Mouse (Mus musculus) heart, embryonic 11.5 days (tissue): ENCODE data around the gene Gpbp1l1. TPM values are rescaled to one million over a fixed set of nuclear protein-coding genes. Genes with fewer than 3 reads are reported as not detected.
A peak's percentile ranks its signal among the peaks of the same experiment; 100 is the strongest.

ENCODE experiments used
- ATAC-seq: fragments of 200-750 bp; cut with Nextera tagmentation; replicated peaks from 2 replicates; pipeline ENCODE4 v1.8.0; 2017; ENCODE audit warnings: moderate library complexity; ENCODE audit not compliant: insufficient number of reproducible peaks, low FRiP score, low TSS enrichment
- H3K27ac ChIP-seq: fragments of 300-500 bp; sonication (generic); 2 replicates; pipeline ENCODE4 v1.5.1; 2014; ENCODE audit warnings: mild to moderate bottlenecking, low read depth, low read length
- H3K27me3 ChIP-seq: fragments of 300-500 bp; sonication (generic); 2 replicates; pipeline ENCODE4 v1.6.1; 2014; ENCODE audit warnings: mild to moderate bottlenecking, low read length, mixed read lengths; ENCODE audit not compliant: control insufficient read depth, insufficient read depth
- H3K36me3 ChIP-seq: fragments of 300-500 bp; sonication (generic); 2 replicates; pipeline ENCODE4 v1.6.1; 2014; ENCODE audit warnings: mild to moderate bottlenecking, low read length, moderate library complexity, mixed read lengths; ENCODE audit not compliant: control insufficient read depth, insufficient read depth
- H3K4me1 ChIP-seq: fragments of 300-500 bp; sonication (generic); 2 replicates; pipeline ENCODE4 v1.6.1; 2014; ENCODE audit warnings: low read length; ENCODE audit not compliant: control insufficient read depth, insufficient read depth
- H3K4me2 ChIP-seq: fragments of 300-500 bp; sonication (generic); 2 replicates; pipeline ENCODE4 v1.6.1; 2014; ENCODE audit warnings: mild to moderate bottlenecking, moderate library complexity
- H3K4me3 ChIP-seq: fragments of 300-500 bp; sonication (generic); 2 replicates; pipeline ENCODE4 v1.5.1; 2014; ENCODE audit warnings: low read depth, low read length
- H3K9ac ChIP-seq: fragments of 300-500 bp; sonication (generic); 2 replicates; pipeline ENCODE4 v1.6.1; 2014; ENCODE audit warnings: mild to moderate bottlenecking, low read depth, low read length, moderate library complexity
- H3K9me3 ChIP-seq: fragments of 300-500 bp; sonication (generic); replicated peaks from 2 replicates; pipeline ENCODE4 v1.6.1; 2016; ENCODE audit warnings: low read length; ENCODE audit not compliant: control insufficient read depth
- WGBS: fragments of 180-500 bp; shearing (Covaris S2); extraction: QIAGEN DNeasy Blood & Tissue Kit; methylation state at CpG from one replicate; pipeline ENCODE4 v1.1.7; 2014; ENCODE audit not compliant: insufficient replicate concordance; 5-methylcytosine and 5-hydroxymethylcytosine counted together
- polyA plus RNA-seq: library from polyadenylated mRNA; unstranded; fragments of >200 nt; fragmentation: Nextera tagmentation; extraction: Ambion mirVana; gene quantifications from 2 replicates; pipeline ENCODE4 v1.2.1, GENCODE M21; 2014

Gene Gpbp1l1
- polyA plus RNA-seq, 1 experiment from 2014 or later: 37.3 TPM

- H3K27ac ChIP-seq: peak overlapping the region; percentile 91
- H3K4me1 ChIP-seq: peaks cover 6% of the 10 kb centered on the region
- WGBS: 2% methylated on average over 15 of the region's 15 CpGs
- peak overlapping the region; percentile 90 for H3K4me2 ChIP-seq
- no peaks in the 10 kb centered on the region for H3K27me3 ChIP-seq
- peak overlapping the region; percentile 70 for H3K4me3 ChIP-seq
- H3K9ac ChIP-seq: peak overlapping the region; percentile 83
- ATAC-seq: no peak
- H3K9me3 ChIP-seq: no peaks in the 10 kb centered on the region
- no peaks in the 10 kb centered on the region for H3K36me3 ChIP-seq
These were observed 859 bp downstream of the Gpbp1l1 start for GRCm38 (mm10) chr4:116558151-116558882.

DNA sequence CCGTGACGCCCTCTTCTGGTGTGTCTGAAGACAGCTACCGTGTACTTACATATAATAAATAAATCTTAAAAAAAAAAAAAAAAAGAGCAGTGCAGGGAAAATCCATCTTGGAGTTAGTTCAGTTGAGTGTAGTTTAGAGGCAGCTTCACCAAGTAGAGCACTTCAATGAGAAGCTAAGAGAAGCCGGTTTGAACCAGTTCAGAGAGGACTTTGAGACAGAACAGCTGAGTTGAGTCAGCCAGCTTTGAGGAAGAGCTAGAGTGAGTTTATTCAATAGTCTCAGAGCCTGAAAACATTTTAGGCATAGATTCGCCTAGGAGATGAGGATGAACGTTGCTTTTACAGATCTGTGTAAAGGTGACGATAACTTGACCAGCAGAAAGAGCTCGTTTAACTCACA lies 38.3 kb downstream of the Gpbp1l1 start:
- no peak for ATAC-seq
- H3K36me3 ChIP-seq: peaks cover 20% of the 10 kb centered on the region
- no peak overlapping the region for H3K9ac ChIP-seq
- H3K4me2 ChIP-seq: no peak overlapping the region
- H3K4me1 ChIP-seq: peaks cover 12% of the 10 kb centered on the region
- no peak overlapping the region for H3K27ac ChIP-seq
- 78% methylated on average over 8 of the region's 8 CpGs for WGBS
- no peaks in the 10 kb centered on the region for H3K27me3 ChIP-seq
- H3K9me3 ChIP-seq: no peaks in the 10 kb centered on the region
- H3K4me3 ChIP-seq: no peak overlapping the region

DNA sequence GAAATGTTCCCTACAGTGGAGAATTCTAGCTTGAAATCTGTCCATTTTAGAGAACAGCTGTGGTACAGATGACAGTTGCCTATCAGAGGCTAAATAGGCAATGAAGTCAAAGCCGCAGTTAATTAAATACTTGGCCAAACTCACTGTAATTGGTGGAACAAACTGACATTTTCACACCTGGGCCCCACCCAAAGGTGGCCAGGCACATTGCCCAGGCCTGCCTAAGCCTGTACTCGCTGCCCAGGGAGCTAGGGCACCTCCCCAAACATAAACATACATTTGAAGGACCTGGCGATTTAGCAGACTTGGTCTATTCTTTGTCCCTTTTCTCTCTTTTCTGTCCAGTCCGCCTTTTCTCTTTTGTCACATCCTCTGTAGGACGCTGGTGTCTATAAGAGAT lies 38.9 kb downstream of the Gpbp1l1 start, which contains the start of gene Ccdc17:
Ccdc17 (plus strand) TSS at position 276 of the 400 bp plus-strand sequence.
- peaks cover 12% of the 10 kb centered on the region for H3K4me1 ChIP-seq
- H3K27ac ChIP-seq: peak within 1 kb of the TSS; percentile 79
- ATAC-seq: no peak
- peak within 1 kb of the TSS; percentile 81 for H3K9ac ChIP-seq
- H3K9me3 ChIP-seq: no peaks in the 10 kb centered on the region
- 29% methylated on average over 5 of the region's 5 CpGs for WGBS
- peaks cover 21% of the 10 kb centered on the region for H3K36me3 ChIP-seq
- peak within 1 kb of the TSS; percentile 77 for H3K4me3 ChIP-seq
- peak within 1 kb of the TSS; percentile 95 for H3K4me2 ChIP-seq
- H3K27me3 ChIP-seq: no peaks in the 10 kb centered on the region

- Histone ChIP-seq H3K27me3 (no peaks in the 10 kb centered on the region), H3K4me2 (peak overlapping the region; percentile 95), H3K9me3 (no peaks in the 10 kb centered on the region), H3K27ac (peak overlapping the region; percentile 79), H3K36me3 (peaks cover 19% of the 10 kb centered on the region), H3K9ac (peak overlapping the region; percentile 81), H3K4me1 (peaks cover 12% of the 10 kb centered on the region), H3K4me3 (peak overlapping the region; percentile 77)
- whole genome bisulfite sequencing: 1% methylated on average over 50 of the region's 50 CpGs
- ATAC-seq: peak; percentile 88
These were observed 39.8 kb downstream of the Gpbp1l1 start for GRCm38 (mm10) chr4:116596978-116597881.

GRCm38 (mm10) chr4:116612621-116613020 lies 55.2 kb downstream of the Gpbp1l1 start:
- H3K9me3 ChIP-seq: no peaks in the 10 kb centered on the region
- H3K4me3 ChIP-seq: no peak overlapping the region
- H3K27ac ChIP-seq: no peak overlapping the region
- WGBS: 93% methylated on average over 2 of the region's 2 CpGs
- H3K4me1 ChIP-seq: no peaks in the 10 kb centered on the region
- H3K36me3 ChIP-seq: peaks cover 40% of the 10 kb centered on the region
- no peak for ATAC-seq
- no peaks in the 10 kb centered on the region for H3K27me3 ChIP-seq
- H3K9ac ChIP-seq: no peak overlapping the region
- no peak overlapping the region for H3K4me2 ChIP-seq

GRCm38 (mm10) chr4:116615237-116615636 lies 57.8 kb downstream of the Gpbp1l1 start:
- no peak overlapping the region for H3K9ac ChIP-seq
- H3K27ac ChIP-seq: no peak overlapping the region
- no peaks in the 10 kb centered on the region for H3K4me1 ChIP-seq
- ATAC-seq: no peak
- no peaks in the 10 kb centered on the region for H3K27me3 ChIP-seq
- H3K36me3 ChIP-seq: peaks cover 32% of the 10 kb centered on the region
- no peak overlapping the region for H3K4me3 ChIP-seq
- H3K9me3 ChIP-seq: no peaks in the 10 kb centered on the region
- no peak overlapping the region for H3K4me2 ChIP-seq
- WGBS: 92% methylated on average over 2 of the region's 2 CpGs

GRCm38 (mm10) chr4:116624831-116625230 lies 67.4 kb downstream of the Gpbp1l1 start:
- no peak for ATAC-seq
- H3K9ac ChIP-seq: no peak overlapping the region
- no peak overlapping the region for H3K27ac ChIP-seq
- no peaks in the 10 kb centered on the region for H3K27me3 ChIP-seq
- no peak overlapping the region for H3K4me2 ChIP-seq
- WGBS: 90% methylated on average over 4 of the region's 4 CpGs
- H3K4me3 ChIP-seq: no peak overlapping the region
- no peaks in the 10 kb centered on the region for H3K9me3 ChIP-seq
- peaks cover 6% of the 10 kb centered on the region for H3K4me1 ChIP-seq
- peaks cover 6% of the 10 kb centered on the region; the same call in 1 of the 2 replicates for H3K36me3 ChIP-seq

- no peaks in the 10 kb centered on the region for H3K9me3 ChIP-seq
- H3K36me3 ChIP-seq: no peaks in the 10 kb centered on the region; the same call in 1 of the 2 replicates
- H3K9ac ChIP-seq: peak overlapping the region; percentile 95
- H3K27ac ChIP-seq: peak overlapping the region; percentile 95
- under 1% methylated on average over 52 of the region's 53 CpGs for WGBS
- peak overlapping the region; percentile 98 for H3K4me3 ChIP-seq
- no peaks in the 10 kb centered on the region for H3K27me3 ChIP-seq
- H3K4me2 ChIP-seq: peak overlapping the region; percentile 73
- peak; percentile 77 for ATAC-seq
- peaks cover 6% of the 10 kb centered on the region for H3K4me1 ChIP-seq
These were observed 69.3 kb downstream of the Gpbp1l1 start for GRCm38 (mm10) chr4:116626658-116627358.
